Mouse (Mus musculus) brain, adult 2 months (tissue): Measurements from ENCODE around the gene Sox9.

Source experiments
- DNase-seq: peaks from one replicate; pipeline ENCODE4 v3.0.0; 2011; ENCODE audit warnings: low read depth, low spot score

The Sox9 gene

GRCm38 (mm10) chr11:112781994-112782356, at the start of gene Sox9:
Gene Sox9 (plus strand): TSS chr11:112782224.
- DNase-seq = peak; percentile 85

GRCm38 (mm10) chr11:112732401-112732800, 49.6 kb upstream of the Sox9 start:
- peak; percentile 52 for DNase-seq

GRCm38 (mm10) chr11:112737071-112737470, 45.0 kb upstream of the Sox9 start:
- no peak for DNase-seq

GRCm38 (mm10) chr11:112739681-112740080, 42.3 kb upstream of the Sox9 start:
- no peak for DNase-seq

- DNase-seq = no peak
Measured at GRCm38 (mm10) chr11:112756516-112756915, 25.5 kb upstream of the Sox9 start.

GRCm38 (mm10) chr11:112758056-112758455, 24.0 kb upstream of the Sox9 start:
- no peak for DNase-seq

- no peak for DNase-seq
Measured at GRCm38 (mm10) chr11:112766956-112767355, 15.1 kb upstream of the Sox9 start.

- DNase-seq = no peak
Measured at GRCm38 (mm10) chr11:112767531-112768041, 14.4 kb upstream of the Sox9 start.

GRCm38 (mm10) chr11:112772791-112773355, 9.2 kb upstream of the Sox9 start:
- no peak for DNase-seq

- DNase-seq = no peak
Measured at GRCm38 (mm10) chr11:112779762-112780161, 2.3 kb upstream of the Sox9 start.

- no peak for DNase-seq
Measured at GRCm38 (mm10) chr11:112780394-112780920, 1.6 kb upstream of the Sox9 start.

GRCm38 (mm10) chr11:112781035-112781911, 751 bp upstream of the Sox9 start:
- DNase-seq = peak; percentile 86

GRCm38 (mm10) chr11:112782357-112783121, 515 bp downstream of the Sox9 start:
- DNase-seq = peak; percentile 39

- peak; percentile 36 for DNase-seq
Measured at GRCm38 (mm10) chr11:112783401-112784346, 1.6 kb downstream of the Sox9 start.

GRCm38 (mm10) chr11:112784347-112784902, 2.4 kb downstream of the Sox9 start:
- no peak for DNase-seq

GRCm38 (mm10) chr11:112784903-112785381, 2.9 kb downstream of the Sox9 start:
- DNase-seq = no peak

GRCm38 (mm10) chr11:112785581-112785980, 3.6 kb downstream of the Sox9 start:
- DNase-seq = no peak

- no peak for DNase-seq
Measured at GRCm38 (mm10) chr11:112786427-112786826, 4.4 kb downstream of the Sox9 start.

- DNase-seq = no peak
Measured at GRCm38 (mm10) chr11:112788296-112788695, 6.3 kb downstream of the Sox9 start.

GRCm38 (mm10) chr11:112796379-112796778, 14.4 kb downstream of the Sox9 start:
- no peak for DNase-seq
